Mouse (Mus musculus): Measurements from ENCODE around the gene Rfesd. TPM values are rescaled to one million over a fixed set of nuclear protein-coding genes. Genes with fewer than 3 reads are reported as not detected.
A peak's percentile ranks its signal among the peaks of the same experiment; 100 is the strongest.

Rfesd gene
- total and polyA plus RNA-seq, 2 experiments from 2014 or later: 16.0 to 17.0 TPM

- no peak for ATAC-seq (ENCODE audit: insufficient read depth, low read depth)
- no peaks in the 10 kb centered on the region for H3K27me3 ChIP-seq (ENCODE audit: control insufficient read depth, insufficient read depth, low read length)
- H3K9ac ChIP-seq (replicated peaks; ENCODE audit: low read depth, low read length): no peak overlapping the region
- H3K27ac ChIP-seq (ENCODE audit: low read depth): no peak overlapping the region
- H3K4me2 ChIP-seq (ENCODE audit: low read depth, low read length): no peak overlapping the region
- H3K36me3 ChIP-seq (replicated peaks; ENCODE audit: control insufficient read depth, insufficient read depth, low read length): no peaks in the 10 kb centered on the region
- no peak overlapping the region for H3K4me3 ChIP-seq (ENCODE audit: low read depth, low read length)
- H3K9me3 ChIP-seq (replicated peaks; ENCODE audit: control insufficient read depth, low read length): no peaks in the 10 kb centered on the region
- 0 out of 2 replicates have a peak, but pooled peaks cover 3% of the 10 kb centered on the region for H3K4me1 ChIP-seq (ENCODE audit: control insufficient read depth, insufficient read depth)
- DNase-seq (ENCODE audit: low spot score): no peak
- 45% methylated on average over 2 of the region's 2 CpGs for WGBS
- no peak for TF ChIP-seq EP300 (IDR thresholded peaks at IDR 0.05; ENCODE audit: low read depth)
- no peak for TF ChIP-seq CTCF (IDR thresholded peaks at IDR 0.05; ENCODE audit: low read depth)
These were observed 4.0 kb downstream of the Rfesd start for GRCm38 (mm10) chr13:76014511-76014910.

- Histone ChIP-seq H3K27ac (ENCODE audit: low read depth) (no peak overlapping the region), H3K9me3 (replicated peaks; ENCODE audit: control insufficient read depth, low read length) (no peaks in the 10 kb centered on the region), H3K4me3 (ENCODE audit: low read depth, low read length) (no peak overlapping the region), H3K9ac (replicated peaks; ENCODE audit: low read depth, low read length) (no peak overlapping the region), H3K4me2 (ENCODE audit: low read depth, low read length) (no peak overlapping the region), H3K4me1 (ENCODE audit: control insufficient read depth, insufficient read depth) (no peaks in the 10 kb centered on the region), H3K27me3 (ENCODE audit: control insufficient read depth, insufficient read depth, low read length) (no peaks in the 10 kb centered on the region), H3K36me3 (replicated peaks; ENCODE audit: control insufficient read depth, insufficient read depth, low read length) (0 out of 2 replicates have a peak, but pooled peaks cover 8% of the 10 kb centered on the region)
- TF ChIP-seq CTCF (IDR thresholded peaks at IDR 0.05; ENCODE audit: low read depth) (no peak), EP300 (IDR thresholded peaks at IDR 0.05; ENCODE audit: low read depth) (no peak)
- WGBS: 79% methylated on average over 3 of the region's 3 CpGs
- ATAC-seq (ENCODE audit: insufficient read depth, low read depth) (no peak), DNase-seq (ENCODE audit: low spot score) (no peak)
These were observed 15.2 kb downstream of the Rfesd start for GRCm38 (mm10) chr13:76003272-76003671.

- H3K27ac ChIP-seq (ENCODE audit: low read depth): no peak overlapping the region
- peak; percentile 29 for DNase-seq (ENCODE audit: low spot score)
- H3K9me3 ChIP-seq (replicated peaks; ENCODE audit: control insufficient read depth, low read length): peaks cover 12% of the 10 kb centered on the region
- no peak overlapping the region for H3K4me3 ChIP-seq (ENCODE audit: low read depth, low read length)
- WGBS: 55% methylated on average over 9 of the region's 9 CpGs
- no peaks in the 10 kb centered on the region for H3K36me3 ChIP-seq (replicated peaks; ENCODE audit: control insufficient read depth, insufficient read depth, low read length)
- no peak for ATAC-seq (ENCODE audit: insufficient read depth, low read depth)
- no peaks in the 10 kb centered on the region for H3K4me1 ChIP-seq (ENCODE audit: control insufficient read depth, insufficient read depth)
- H3K27me3 ChIP-seq (ENCODE audit: control insufficient read depth, insufficient read depth, low read length): no peaks in the 10 kb centered on the region
- H3K4me2 ChIP-seq (ENCODE audit: low read depth, low read length): no peak overlapping the region
- H3K9ac ChIP-seq (replicated peaks; ENCODE audit: low read depth, low read length): no peak overlapping the region
- TF ChIP-seq CTCF (IDR thresholded peaks at IDR 0.05; ENCODE audit: low read depth): no peak
- TF ChIP-seq EP300 (IDR thresholded peaks at IDR 0.05; ENCODE audit: low read depth): no peak
These were observed 26.1 kb downstream of the Rfesd start for GRCm38 (mm10) chr13:75992169-75993028.

GRCm38 (mm10) chr13:75988096-75988495 is 30.4 kb downstream of the Rfesd start:
- TF ChIP-seq EP300 (IDR thresholded peaks at IDR 0.05; ENCODE audit: low read depth): no peak
- no peak for TF ChIP-seq CTCF (IDR thresholded peaks at IDR 0.05; ENCODE audit: low read depth)
- no peaks in the 10 kb centered on the region for H3K4me1 ChIP-seq (ENCODE audit: control insufficient read depth, insufficient read depth)
- ATAC-seq (ENCODE audit: insufficient read depth, low read depth): no peak
- no peaks in the 10 kb centered on the region for H3K36me3 ChIP-seq (replicated peaks; ENCODE audit: control insufficient read depth, insufficient read depth, low read length)
- no peak overlapping the region for H3K27ac ChIP-seq (ENCODE audit: low read depth)
- 47% methylated on average over 1 of the region's 1 CpGs for WGBS
- no peak for DNase-seq (ENCODE audit: low spot score)
- no peak overlapping the region for H3K4me2 ChIP-seq (ENCODE audit: low read depth, low read length)
- no peak overlapping the region for H3K9ac ChIP-seq (replicated peaks; ENCODE audit: low read depth, low read length)
- H3K27me3 ChIP-seq (ENCODE audit: control insufficient read depth, insufficient read depth, low read length): no peaks in the 10 kb centered on the region
- H3K9me3 ChIP-seq (replicated peaks; ENCODE audit: control insufficient read depth, low read length): no peaks in the 10 kb centered on the region
- H3K4me3 ChIP-seq (ENCODE audit: low read depth, low read length): no peak overlapping the region

- Histone ChIP-seq H3K4me1 (ENCODE audit: control insufficient read depth, insufficient read depth) (no peaks in the 10 kb centered on the region), H3K4me2 (ENCODE audit: low read depth, low read length) (no peak overlapping the region), H3K4me3 (ENCODE audit: low read depth, low read length) (no peak overlapping the region), H3K9ac (replicated peaks; ENCODE audit: low read depth, low read length) (no peak overlapping the region), H3K9me3 (replicated peaks; ENCODE audit: control insufficient read depth, low read length) (no peaks in the 10 kb centered on the region), H3K27me3 (ENCODE audit: control insufficient read depth, insufficient read depth, low read length) (no peaks in the 10 kb centered on the region), H3K36me3 (replicated peaks; ENCODE audit: control insufficient read depth, insufficient read depth, low read length) (no peaks in the 10 kb centered on the region), H3K27ac (ENCODE audit: low read depth) (no peak overlapping the region)
- DNase-seq (ENCODE audit: low spot score): no peak
- ATAC-seq (ENCODE audit: insufficient read depth, low read depth): no peak
- TF ChIP-seq EP300 (IDR thresholded peaks at IDR 0.05; ENCODE audit: low read depth): no peak
- TF ChIP-seq CTCF (IDR thresholded peaks at IDR 0.05; ENCODE audit: low read depth): peak; percentile 22; the same call in 1 of the 2 replicates
These were observed 36.6 kb downstream of the Rfesd start for GRCm38 (mm10) chr13:75981901-75982300.
